Mouse (Mus musculus) kidney, adult 2 months (tissue): ENCODE data around the gene Fam76b.

ENCODE experiments used
- CTCF ChIP-seq: fragments of 200-500 bp; conservative IDR thresholded peaks from 2 replicates; pipeline ENCODE4 v1.5.1; 2011; ENCODE audit warnings: low read depth, mild to moderate bottlenecking, control low read depth, low read length, moderate library complexity, mixed read lengths; ENCODE audit not compliant: insufficient read depth, insufficient read length
- POLR2A ChIP-seq: fragments of 200-500 bp; IDR thresholded peaks from one replicate; pipeline ENCODE4 v1.6.1; 2011; ENCODE audit warnings: low read depth, low read length, control low read depth

- TF ChIP-seq POLR2A: no peak
- TF ChIP-seq CTCF: no peak
These were observed 23.0 kb upstream of the Fam76b start for GRCm38 (mm10) chr9:13804480-13804879.
